Mouse (Mus musculus): Measurements from ENCODE around the gene Glis3. TPM values are rescaled to one million over a fixed set of nuclear protein-coding genes. Genes with fewer than 3 reads are reported as not detected.

Glis3 gene
- total and polyA plus RNA-seq, 3 experiments, result 0.27 TPM; not detected in 2

DNA sequence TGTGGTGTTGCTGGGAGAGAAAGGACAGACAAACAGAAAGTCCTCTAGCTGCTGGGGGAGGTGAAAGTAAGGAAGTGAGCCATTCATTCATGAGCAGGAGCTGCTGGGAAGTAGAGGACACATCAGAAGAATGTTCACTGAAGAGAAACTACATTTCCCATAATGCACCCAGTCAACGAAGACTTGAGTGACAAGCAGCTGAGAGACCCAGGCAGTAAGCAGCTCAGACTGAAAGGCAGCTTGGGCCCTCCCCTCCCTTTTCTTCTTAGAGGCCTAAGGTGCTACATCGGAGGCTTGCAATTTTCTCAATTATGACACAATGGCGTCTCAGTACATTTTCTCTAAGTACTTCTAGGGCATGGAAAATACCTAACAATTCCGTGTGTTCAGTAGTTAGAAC, 31.0 kb downstream of the Glis3 start:
- no peaks in the 10 kb centered on the region for H3K27me3 ChIP-seq (ENCODE audit: insufficient read depth, low read length)
- ATAC-seq (ENCODE audit: extremely low read depth, insufficient number of reproducible peaks, low FRiP score, poor library complexity, severe bottlenecking) (no peak), DNase-seq (ENCODE audit: low spot score) (no peak)
- TF ChIP-seq CTCF (IDR thresholded peaks at IDR 0.05; ENCODE audit: low read depth, low read length) (no peak), TAL1 (conservative IDR thresholded peaks at IDR 0.05; ENCODE audit: low read depth, low read length) (no peak), GATA2 (IDR thresholded peaks at IDR 0.05; ENCODE audit: borderline replicate concordance, low read depth, low read length) (no peak), POLR2AphosphoS5 (IDR thresholded peaks at IDR 0.05; ENCODE audit: insufficient replicate concordance, low read depth, low read length) (no peak), GATA1 (IDR thresholded peaks at IDR 0.05; ENCODE audit: borderline replicate concordance, low read length) (no peak)
- no peaks in the 10 kb centered on the region for H3K9me3 ChIP-seq (replicated peaks)
- H3K36me3 ChIP-seq (replicated peaks), result no peaks in the 10 kb centered on the region
- no peaks in the 10 kb centered on the region for H3K4me1 ChIP-seq (ENCODE audit: insufficient read depth, low read depth, low read length)
- no peak overlapping the region for H3K4me3 ChIP-seq (ENCODE audit: low read depth, low read length)

DNA sequence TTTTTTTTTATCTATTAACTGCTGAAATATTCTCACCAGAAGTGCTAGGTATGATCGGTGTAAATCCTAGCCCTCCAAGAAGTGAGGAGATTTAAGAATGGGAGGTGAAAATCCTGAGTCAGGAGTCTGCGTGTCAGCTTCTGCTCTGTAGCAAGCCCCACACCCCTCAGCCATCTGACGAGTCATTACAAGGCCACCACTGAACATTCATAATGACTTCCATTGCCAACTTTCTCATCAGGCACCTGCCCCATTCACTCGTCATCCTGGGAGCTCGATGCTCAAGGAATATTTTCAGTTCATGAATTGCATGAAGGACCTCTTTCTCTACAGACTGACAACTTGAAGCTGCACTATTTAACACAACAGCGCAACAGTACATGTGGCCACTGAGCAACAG, 32.5 kb downstream of the Glis3 start:
- Histone ChIP-seq H3K4me1 (ENCODE audit: insufficient read depth, low read depth, low read length) (no peaks in the 10 kb centered on the region), H3K4me3 (ENCODE audit: low read depth, low read length) (no peak overlapping the region), H3K27me3 (ENCODE audit: insufficient read depth, low read length) (no peaks in the 10 kb centered on the region), H3K36me3 (replicated peaks) (no peaks in the 10 kb centered on the region), H3K9me3 (replicated peaks) (no peaks in the 10 kb centered on the region)
- TF ChIP-seq CTCF (IDR thresholded peaks at IDR 0.05; ENCODE audit: low read depth, low read length), result no peak
- no peak for TF ChIP-seq GATA1 (IDR thresholded peaks at IDR 0.05; ENCODE audit: borderline replicate concordance, low read length)
- TF ChIP-seq POLR2AphosphoS5 (IDR thresholded peaks at IDR 0.05; ENCODE audit: insufficient replicate concordance, low read depth, low read length), result no peak
- TF ChIP-seq TAL1 (conservative IDR thresholded peaks at IDR 0.05; ENCODE audit: low read depth, low read length), result no peak
- ATAC-seq (ENCODE audit: extremely low read depth, insufficient number of reproducible peaks, low FRiP score, poor library complexity, severe bottlenecking) (no peak), DNase-seq (ENCODE audit: low spot score) (no peak)

GRCm38 (mm10) chr19:28646286-28646685, 33.6 kb downstream of the Glis3 start:
- H3K4me3 ChIP-seq (ENCODE audit: low read depth, low read length), result no peak overlapping the region
- ATAC-seq (ENCODE audit: extremely low read depth, insufficient number of reproducible peaks, low FRiP score, poor library complexity, severe bottlenecking), result no peak
- H3K27me3 ChIP-seq (ENCODE audit: insufficient read depth, low read length), result no peaks in the 10 kb centered on the region
- TF ChIP-seq POLR2AphosphoS5 (IDR thresholded peaks at IDR 0.05; ENCODE audit: insufficient replicate concordance, low read depth, low read length), result no peak
- no peak for TF ChIP-seq GATA2 (IDR thresholded peaks at IDR 0.05; ENCODE audit: borderline replicate concordance, low read depth, low read length)
- TF ChIP-seq GATA1 (IDR thresholded peaks at IDR 0.05; ENCODE audit: borderline replicate concordance, low read length), result no peak
- no peak for TF ChIP-seq TAL1 (conservative IDR thresholded peaks at IDR 0.05; ENCODE audit: low read depth, low read length)
- TF ChIP-seq CTCF (IDR thresholded peaks at IDR 0.05; ENCODE audit: low read depth, low read length), result no peak
- H3K36me3 ChIP-seq (replicated peaks), result no peaks in the 10 kb centered on the region
- DNase-seq (ENCODE audit: low spot score), result no peak
- H3K4me1 ChIP-seq (ENCODE audit: insufficient read depth, low read depth, low read length), result no peaks in the 10 kb centered on the region
- no peaks in the 10 kb centered on the region for H3K9me3 ChIP-seq (replicated peaks)

DNA sequence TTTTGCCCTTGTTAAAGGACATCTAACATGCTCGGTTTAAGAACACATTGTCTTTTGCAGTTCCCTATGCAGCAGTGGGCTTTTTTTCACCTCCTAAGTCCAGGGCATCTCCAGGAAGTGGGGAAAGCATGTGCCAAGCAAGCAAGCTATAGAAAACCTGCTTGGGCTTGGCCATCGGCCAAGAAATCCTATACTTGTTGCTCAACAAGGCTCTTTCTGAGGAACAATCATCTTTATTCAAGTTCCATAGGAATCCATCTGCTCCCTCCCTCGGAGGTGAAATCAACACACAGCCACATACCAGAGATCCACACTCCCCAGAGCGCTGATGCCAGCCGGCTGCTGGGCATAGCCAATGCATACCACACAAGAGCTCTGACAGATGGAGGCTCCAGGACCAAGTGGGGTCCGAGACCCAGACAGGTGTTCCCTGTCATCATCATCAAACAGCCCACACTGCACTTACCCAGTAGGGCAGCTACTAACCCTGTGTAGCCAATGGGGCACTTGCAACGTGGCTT, 39.0 kb downstream of the Glis3 start:
- no peak for TF ChIP-seq CTCF (IDR thresholded peaks at IDR 0.05; ENCODE audit: low read depth, low read length)
- no peak for TF ChIP-seq GATA2 (IDR thresholded peaks at IDR 0.05; ENCODE audit: borderline replicate concordance, low read depth, low read length)
- no peak for TF ChIP-seq POLR2AphosphoS5 (IDR thresholded peaks at IDR 0.05; ENCODE audit: insufficient replicate concordance, low read depth, low read length)
- TF ChIP-seq TAL1 (conservative IDR thresholded peaks at IDR 0.05; ENCODE audit: low read depth, low read length), result no peak
- no peak for TF ChIP-seq GATA1 (IDR thresholded peaks at IDR 0.05; ENCODE audit: borderline replicate concordance, low read length)
- DNase-seq (ENCODE audit: low spot score), result no peak

GRCm38 (mm10) chr19:28635991-28636553, 43.8 kb downstream of the Glis3 start:
- no peak for DNase-seq (ENCODE audit: low spot score)
- Histone ChIP-seq H3K4me1 (ENCODE audit: insufficient read depth, low read depth, low read length) (no peaks in the 10 kb centered on the region), H3K9me3 (replicated peaks) (no peaks in the 10 kb centered on the region), H3K27me3 (ENCODE audit: insufficient read depth, low read length) (peaks cover 2% of the 10 kb centered on the region; the same call in 1 of the 2 replicates), H3K36me3 (replicated peaks) (no peaks in the 10 kb centered on the region), H3K4me3 (ENCODE audit: low read depth, low read length) (no peak overlapping the region)
- TF ChIP-seq GATA2 (IDR thresholded peaks at IDR 0.05; ENCODE audit: borderline replicate concordance, low read depth, low read length) (no peak), TAL1 (conservative IDR thresholded peaks at IDR 0.05; ENCODE audit: low read depth, low read length) (no peak), CTCF (IDR thresholded peaks at IDR 0.05; ENCODE audit: low read depth, low read length) (no peak), POLR2AphosphoS5 (IDR thresholded peaks at IDR 0.05; ENCODE audit: insufficient replicate concordance, low read depth, low read length) (no peak), GATA1 (IDR thresholded peaks at IDR 0.05; ENCODE audit: borderline replicate concordance, low read length) (no peak)
- ATAC-seq (ENCODE audit: extremely low read depth, insufficient number of reproducible peaks, low FRiP score, poor library complexity, severe bottlenecking), result no peak

More for the DNA sequence above, 39.0 kb downstream of the Glis3 start:
- ATAC-seq (ENCODE audit: extremely low read depth, insufficient number of reproducible peaks, low FRiP score, poor library complexity, severe bottlenecking), result no peak
- no peaks in the 10 kb centered on the region for H3K4me1 ChIP-seq (ENCODE audit: insufficient read depth, low read depth, low read length)
- peaks cover 3% of the 10 kb centered on the region; the same call in 1 of the 2 replicates for H3K27me3 ChIP-seq (ENCODE audit: insufficient read depth, low read length)
- H3K9me3 ChIP-seq (replicated peaks), result no peaks in the 10 kb centered on the region
- H3K4me3 ChIP-seq (ENCODE audit: low read depth, low read length), result no peak overlapping the region
- no peaks in the 10 kb centered on the region for H3K36me3 ChIP-seq (replicated peaks)

GRCm38 (mm10) chr19:28634986-28635385, 44.9 kb downstream of the Glis3 start:
- Histone ChIP-seq H3K4me3 (ENCODE audit: low read depth, low read length) (no peak overlapping the region), H3K36me3 (replicated peaks) (no peaks in the 10 kb centered on the region), H3K9me3 (replicated peaks) (no peaks in the 10 kb centered on the region), H3K27me3 (ENCODE audit: insufficient read depth, low read length) (no peaks in the 10 kb centered on the region), H3K4me1 (ENCODE audit: insufficient read depth, low read depth, low read length) (no peaks in the 10 kb centered on the region)
- no peak for ATAC-seq (ENCODE audit: extremely low read depth, insufficient number of reproducible peaks, low FRiP score, poor library complexity, severe bottlenecking)
- TF ChIP-seq POLR2AphosphoS5 (IDR thresholded peaks at IDR 0.05; ENCODE audit: insufficient replicate concordance, low read depth, low read length) (no peak), GATA1 (IDR thresholded peaks at IDR 0.05; ENCODE audit: borderline replicate concordance, low read length) (no peak), CTCF (IDR thresholded peaks at IDR 0.05; ENCODE audit: low read depth, low read length) (no peak), TAL1 (conservative IDR thresholded peaks at IDR 0.05; ENCODE audit: low read depth, low read length) (no peak), GATA2 (IDR thresholded peaks at IDR 0.05; ENCODE audit: borderline replicate concordance, low read depth, low read length) (no peak)
- no peak for DNase-seq (ENCODE audit: low spot score)
